Mouse (Mus musculus) kidney, postnatal 0 days (tissue): ENCODE data around the gene Nkrf. TPM values are rescaled to one million over a fixed set of nuclear protein-coding genes. Genes with fewer than 3 reads are reported as not detected.
A peak's percentile ranks its signal among the peaks of the same experiment; 100 is the strongest.

Experiments
- ATAC-seq: fragments of 200-750 bp; cut with Nextera tagmentation; replicated peaks from 2 replicates; pipeline ENCODE4 v1.8.0; 2017; ENCODE audit warnings: low read depth, moderate number of reproducible peaks, moderate TSS enrichment, moderate library complexity; ENCODE audit not compliant: low FRiP score
- DNase-seq: peaks from one replicate; pipeline ENCODE4 v3.0.0-alpha.2; 2016; ENCODE audit warnings: low spot score
- H3K27ac ChIP-seq: fragments of 300-500 bp; sonication (generic); 2 replicates; pipeline ENCODE4 v1.5.1; 2014; ENCODE audit warnings: mild to moderate bottlenecking
- H3K27me3 ChIP-seq: fragments of 300-500 bp; sonication (generic); 2 replicates; pipeline ENCODE4 v1.6.1; 2014; ENCODE audit warnings: low read length, mixed read lengths; ENCODE audit not compliant: insufficient read depth
- H3K36me3 ChIP-seq: fragments of 300-500 bp; sonication (generic); 2 replicates; pipeline ENCODE4 v1.6.1; 2014; ENCODE audit warnings: low read length, mixed read lengths; ENCODE audit not compliant: insufficient read depth
- H3K4me1 ChIP-seq: fragments of 300-500 bp; sonication (generic); replicated peaks from 2 replicates; pipeline ENCODE4 v1.6.1; 2014; ENCODE audit warnings: antibody characterized with exemption, low read length, mixed read lengths; ENCODE audit not compliant: insufficient read depth
- H3K4me2 ChIP-seq: fragments of 300-500 bp; sonication (generic); 2 replicates; pipeline ENCODE4 v1.6.1; 2014; ENCODE audit warnings: mild to moderate bottlenecking, low read length, moderate library complexity, mixed read lengths
- H3K4me3 ChIP-seq: fragments of 300-500 bp; sonication (generic); replicated peaks from 2 replicates; pipeline ENCODE4 v1.5.1; 2014; ENCODE audit warnings: low read depth, low read length
- H3K9ac ChIP-seq: fragments of 300-500 bp; sonication (generic); 2 replicates; pipeline ENCODE4 v1.6.1; 2014; ENCODE audit warnings: low read depth, low read length
- H3K9me3 ChIP-seq: fragments of 300-500 bp; sonication (generic); replicated peaks from 2 replicates; pipeline ENCODE4 v1.6.1; 2016; ENCODE audit warnings: low read length, inconsistent platforms, mixed read lengths
- CTCF ChIP-seq: IDR thresholded peaks from 2 replicates; pipeline ENCODE4 v1.5.1; 2016; ENCODE audit warnings: antibody characterized with exemption, low read depth, mild to moderate bottlenecking, moderate library complexity
- WGBS: fragments of 180-500 bp; shearing (Covaris S2); extraction: QIAGEN DNeasy Blood & Tissue Kit; methylation state at CpG from one replicate; pipeline ENCODE4 v1.1.7; 2014; 5-methylcytosine and 5-hydroxymethylcytosine counted together
- polyA plus RNA-seq: library from polyadenylated mRNA; unstranded; fragments of >200 nt; fragmentation: Nextera tagmentation; extraction: Ambion mirVana; gene quantifications from 2 replicates; pipeline ENCODE4 v1.2.1, GENCODE M21; 2015

Nkrf gene
- polyA plus RNA-seq = 1.4 and 1.6 TPM in 2 replicates

- DNase-seq = peak; percentile 9
- Histone ChIP-seq H3K27ac (peak within 1 kb of the TSS; percentile 64; the same call in 1 of the 2 replicates), H3K36me3 (no peaks in the 10 kb centered on the region)
Measured at GRCm38 (mm10) chrX:36902321-36903114, at the start of gene Nkrf. Nkrf (minus strand) TSS chrX:36902899.

GRCm38 (mm10) chrX:36941106-36941505, 38.4 kb upstream of the Nkrf start:
- no peaks in the 10 kb centered on the region for H3K36me3 ChIP-seq
- no peak for DNase-seq
- no peaks in the 10 kb centered on the region for H3K27me3 ChIP-seq
- H3K4me1 ChIP-seq = no peaks in the 10 kb centered on the region
- H3K4me3 ChIP-seq = no peak overlapping the region
- no peak for ATAC-seq
- no peaks in the 10 kb centered on the region for H3K9me3 ChIP-seq
- no peak overlapping the region for H3K4me2 ChIP-seq
- whole genome bisulfite sequencing = 81% methylated on average over 3 of the region's 3 CpGs
- no peak overlapping the region for H3K27ac ChIP-seq
- no peak for TF ChIP-seq CTCF
- H3K9ac ChIP-seq = no peak overlapping the region

More at GRCm38 (mm10) chrX:36902321-36903114, at the start of gene Nkrf:
- Histone ChIP-seq H3K4me2 (peak within 1 kb of the TSS; percentile 74), H3K4me1 (no peaks in the 10 kb centered on the region), H3K27me3 (no peaks in the 10 kb centered on the region), H3K9ac (peak within 1 kb of the TSS; percentile 60), H3K4me3 (peak within 1 kb of the TSS; percentile 45), H3K9me3 (no peaks in the 10 kb centered on the region)
- no peak for TF ChIP-seq CTCF
- peak; percentile 59 for ATAC-seq
- WGBS = 24% methylated on average over 36 of the region's 47 CpGs

- ATAC-seq = 0 out of 2 replicates have a peak, but pooled peaks have one; percentile 40
- Histone ChIP-seq H3K9ac (no peak overlapping the region), H3K27me3 (no peaks in the 10 kb centered on the region), H3K27ac (no peak overlapping the region), H3K4me3 (no peak overlapping the region), H3K4me1 (no peaks in the 10 kb centered on the region), H3K36me3 (no peaks in the 10 kb centered on the region), H3K9me3 (no peaks in the 10 kb centered on the region), H3K4me2 (no peak overlapping the region)
- peak; percentile 64 for DNase-seq
- 71% methylated on average over 4 of the region's 4 CpGs for WGBS
- no peak for TF ChIP-seq CTCF
Measured at GRCm38 (mm10) chrX:36939806-36940413, 37.2 kb upstream of the Nkrf start.

DNA sequence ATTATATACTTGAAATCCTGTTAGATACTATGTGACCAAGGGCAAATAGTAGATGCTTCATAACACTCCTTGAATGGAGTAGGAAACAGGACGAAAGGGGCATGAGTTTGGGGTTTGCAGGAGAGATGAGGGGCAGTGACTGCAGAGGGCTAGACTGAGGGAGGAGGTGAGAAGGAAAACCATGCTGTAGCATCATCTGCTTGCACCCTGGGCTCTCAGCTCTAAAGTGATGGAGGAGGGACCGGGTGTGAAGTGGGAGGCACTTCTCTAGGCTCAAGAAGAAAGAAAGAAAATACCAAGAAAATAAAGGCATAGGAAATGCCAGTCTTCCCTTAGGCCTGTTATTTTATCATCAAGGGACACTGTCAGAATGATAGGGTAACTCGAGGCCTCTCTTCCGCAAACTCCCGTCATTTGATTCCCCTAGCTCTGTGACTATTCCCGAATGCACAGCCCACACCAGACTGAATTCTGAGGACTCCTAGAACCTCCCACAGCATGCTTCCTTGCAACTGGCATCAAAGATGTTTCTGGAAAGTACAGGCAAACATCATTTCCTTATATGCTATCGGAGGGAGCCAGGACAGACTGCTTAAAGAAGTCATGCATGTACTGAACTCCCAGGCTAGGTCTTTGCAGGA, 32.7 kb upstream of the Nkrf start:
- Histone ChIP-seq H3K9me3 (no peaks in the 10 kb centered on the region), H3K4me1 (no peaks in the 10 kb centered on the region), H3K9ac (no peak overlapping the region), H3K36me3 (no peaks in the 10 kb centered on the region), H3K4me3 (no peak overlapping the region), H3K4me2 (no peak overlapping the region), H3K27ac (no peak overlapping the region), H3K27me3 (no peaks in the 10 kb centered on the region)
- 58% methylated on average over 7 of the region's 7 CpGs for WGBS
- ATAC-seq = no peak
- TF ChIP-seq CTCF = no peak
- peak; percentile 27 for DNase-seq

DNA sequence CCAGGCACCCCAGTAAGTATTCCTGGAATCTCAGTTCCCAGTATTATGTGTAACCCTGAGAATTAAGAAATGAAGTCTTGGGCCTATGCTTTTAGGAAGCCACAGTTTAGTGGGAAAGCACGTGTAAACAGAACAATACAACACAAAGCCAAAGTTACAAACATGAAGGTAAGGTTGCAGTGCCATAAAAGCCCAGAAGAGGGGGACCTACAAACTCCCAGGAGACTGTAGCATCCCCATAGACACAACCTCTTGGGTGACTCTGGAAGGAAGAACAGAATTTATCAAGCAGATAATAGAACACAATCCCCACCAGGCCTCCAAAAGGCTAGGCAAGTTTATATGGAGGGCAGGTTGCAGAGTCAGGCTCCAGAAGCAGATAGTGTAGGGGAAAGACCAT, 27.9 kb upstream of the Nkrf start:
- DNase-seq (peak; percentile 32), ATAC-seq (no peak)
- Histone ChIP-seq H3K36me3 (no peaks in the 10 kb centered on the region), H3K4me2 (no peak overlapping the region), H3K27me3 (no peaks in the 10 kb centered on the region), H3K4me3 (no peak overlapping the region), H3K4me1 (no peaks in the 10 kb centered on the region), H3K9me3 (no peaks in the 10 kb centered on the region), H3K27ac (no peak overlapping the region), H3K9ac (no peak overlapping the region)
- TF ChIP-seq CTCF = peak; percentile 57
- WGBS = 49% methylated on average over 1 of the region's 1 CpGs

DNA sequence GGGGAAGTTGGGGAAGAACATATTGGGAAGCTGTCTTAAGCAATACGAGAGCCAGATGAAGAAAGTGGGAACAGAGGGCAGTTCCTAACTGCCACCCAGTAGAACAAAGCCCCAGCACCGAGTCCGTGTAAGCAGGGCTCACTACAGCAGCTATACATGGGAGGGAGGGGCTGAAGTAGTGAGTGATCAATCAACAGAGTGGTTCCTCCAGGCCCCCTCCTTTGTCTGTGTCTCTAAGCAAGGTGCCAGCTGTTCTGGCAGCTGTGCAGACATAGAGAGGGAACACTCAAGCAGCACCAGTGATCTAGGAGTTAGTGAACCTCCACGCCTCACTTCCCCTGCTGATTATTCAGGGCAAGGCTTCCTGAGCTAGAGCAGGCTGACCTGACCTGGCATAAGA, 27.0 kb upstream of the Nkrf start:
- Histone ChIP-seq H3K36me3 (no peaks in the 10 kb centered on the region), H3K4me2 (no peak overlapping the region), H3K27ac (no peak overlapping the region), H3K9me3 (no peaks in the 10 kb centered on the region), H3K4me1 (no peaks in the 10 kb centered on the region), H3K4me3 (no peak overlapping the region), H3K27me3 (no peaks in the 10 kb centered on the region), H3K9ac (no peak overlapping the region)
- no peak for TF ChIP-seq CTCF
- no peak for DNase-seq
- no peak for ATAC-seq
- WGBS = 75% methylated on average over 4 of the region's 4 CpGs
